Mouse (Mus musculus) thymus, adult 2 months (tissue): ENCODE data around the gene Gramd4. TPM values are rescaled to one million over a fixed set of nuclear protein-coding genes. Genes with fewer than 3 reads are reported as not detected.

Source experiments
- DNase-seq: peaks from one replicate; pipeline ENCODE4 v3.0.0; 2021
- H3K27ac ChIP-seq: fragments of 200-500 bp; 2 replicates; pipeline ENCODE4 v1.5.1; 2012; ENCODE audit warnings: low read length, control low read depth; ENCODE audit not compliant: control insufficient read depth, insufficient read depth
- H3K27me3 ChIP-seq: fragments of 200-500 bp; 2 replicates; pipeline ENCODE4 v1.6.1; 2012; ENCODE audit warnings: mild to moderate bottlenecking, low read length, moderate library complexity, mixed read lengths; ENCODE audit not compliant: control insufficient read depth, insufficient read depth
- H3K36me3 ChIP-seq: fragments of 200-500 bp; 2 replicates; pipeline ENCODE4 v1.6.1; 2012; ENCODE audit warnings: mild to moderate bottlenecking, low read length, moderate library complexity; ENCODE audit not compliant: control insufficient read depth, insufficient read depth
- H3K4me1 ChIP-seq: fragments of 200-500 bp; replicated peaks from 2 replicates; pipeline ENCODE4 v1.6.1; 2012; ENCODE audit warnings: low read length; ENCODE audit not compliant: control insufficient read depth, insufficient read depth
- H3K4me3 ChIP-seq: fragments of 200-500 bp; 2 replicates; pipeline ENCODE4 v1.5.1; 2012; ENCODE audit warnings: mild to moderate bottlenecking, low read length, control low read depth, moderate library complexity; ENCODE audit not compliant: control insufficient read depth, insufficient read depth
- CTCF ChIP-seq: fragments of 200-500 bp; IDR thresholded peaks from 2 replicates; pipeline ENCODE4 v1.5.1; 2012; ENCODE audit warnings: mild to moderate bottlenecking, control low read depth, low read length, moderate library complexity, borderline replicate concordance; ENCODE audit not compliant: control insufficient read depth, poor library complexity, insufficient read depth; ENCODE audit errors: extremely low read depth
- POLR2A ChIP-seq: fragments of 200-500 bp; IDR thresholded peaks from 2 replicates; pipeline ENCODE4 v1.6.1; 2012; ENCODE audit warnings: mild to moderate bottlenecking, low read length, control low read depth, moderate library complexity; ENCODE audit not compliant: control insufficient read depth, poor library complexity, insufficient read depth; ENCODE audit errors: extremely low read depth
- WGBS: fragments of 180-500 bp; shearing (Covaris S2); methylation state at CpG from one replicate; pipeline ENCODE4 v1.1.7; 2018; 5-methylcytosine and 5-hydroxymethylcytosine counted together
- polyA plus RNA-seq: library from polyadenylated mRNA; depleted of rRNA; stranded (reverse); fragments of >200 nt; gene quantifications from 2 replicates; pipeline ENCODE4 v1.2.3, GENCODE M21; 2012

Gene Gramd4
- polyA plus RNA-seq, 1 experiment = 37.1 TPM

- Histone ChIP-seq H3K4me3 (no peak overlapping the region), H3K27me3 (no peaks in the 10 kb centered on the region), H3K27ac (no peak overlapping the region), H3K36me3 (peaks cover 90% of the 10 kb centered on the region), H3K4me1 (no peaks in the 10 kb centered on the region)
- WGBS = 97% methylated on average over 8 of the region's 8 CpGs
- TF ChIP-seq POLR2A = no peak
- TF ChIP-seq CTCF = no peak
- DNase-seq = no peak
Observed at GRCm38 (mm10) chr15:86146922-86147321, 89.4 kb downstream of the Gramd4 start.

GRCm38 (mm10) chr15:86150593-86150992 lies 93.1 kb downstream of the Gramd4 start:
- Histone ChIP-seq H3K27ac (no peak overlapping the region), H3K4me3 (no peak overlapping the region), H3K4me1 (no peaks in the 10 kb centered on the region), H3K27me3 (no peaks in the 10 kb centered on the region), H3K36me3 (peaks cover 79% of the 10 kb centered on the region)
- WGBS = 98% methylated on average over 4 of the region's 4 CpGs
- no peak for DNase-seq
- TF ChIP-seq POLR2A = no peak
- no peak for TF ChIP-seq CTCF

- H3K4me3 ChIP-seq = no peak overlapping the region
- peaks cover 68% of the 10 kb centered on the region for H3K36me3 ChIP-seq
- H3K4me1 ChIP-seq = no peaks in the 10 kb centered on the region
- TF ChIP-seq POLR2A (no peak), CTCF (no peak)
- 96% methylated on average over 12 of the region's 12 CpGs for WGBS
- no peak for DNase-seq
- H3K27ac ChIP-seq = no peak overlapping the region
- H3K27me3 ChIP-seq = no peaks in the 10 kb centered on the region
Observed at GRCm38 (mm10) chr15:86153481-86153960, 96.0 kb downstream of the Gramd4 start.

DNA sequence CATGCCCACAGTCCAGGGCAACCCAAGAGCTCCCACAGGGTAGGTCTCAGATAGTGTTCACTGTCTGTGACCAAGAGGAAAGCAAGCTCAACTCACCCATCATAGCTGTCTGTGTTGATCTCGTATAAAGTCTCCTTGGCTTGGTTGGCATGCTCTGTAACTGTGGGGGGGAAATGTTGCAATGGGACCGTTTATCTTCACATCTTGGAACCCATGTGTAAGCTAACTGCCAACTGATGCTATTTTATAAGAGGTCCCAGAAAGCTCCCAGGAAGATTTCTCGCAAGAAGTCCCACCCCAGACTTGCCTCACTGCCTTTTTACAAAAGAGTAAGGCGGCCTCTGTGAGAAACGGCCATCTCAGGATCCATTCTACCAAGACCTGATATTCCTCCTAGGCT lies 99.0 kb downstream of the Gramd4 start:
- TF ChIP-seq POLR2A (no peak), CTCF (no peak)
- no peak for DNase-seq
- Histone ChIP-seq H3K27ac (no peak overlapping the region), H3K27me3 (no peaks in the 10 kb centered on the region), H3K4me3 (no peak overlapping the region), H3K4me1 (no peaks in the 10 kb centered on the region), H3K36me3 (peaks cover 53% of the 10 kb centered on the region)
- WGBS = 94% methylated on average over 5 of the region's 5 CpGs

DNA sequence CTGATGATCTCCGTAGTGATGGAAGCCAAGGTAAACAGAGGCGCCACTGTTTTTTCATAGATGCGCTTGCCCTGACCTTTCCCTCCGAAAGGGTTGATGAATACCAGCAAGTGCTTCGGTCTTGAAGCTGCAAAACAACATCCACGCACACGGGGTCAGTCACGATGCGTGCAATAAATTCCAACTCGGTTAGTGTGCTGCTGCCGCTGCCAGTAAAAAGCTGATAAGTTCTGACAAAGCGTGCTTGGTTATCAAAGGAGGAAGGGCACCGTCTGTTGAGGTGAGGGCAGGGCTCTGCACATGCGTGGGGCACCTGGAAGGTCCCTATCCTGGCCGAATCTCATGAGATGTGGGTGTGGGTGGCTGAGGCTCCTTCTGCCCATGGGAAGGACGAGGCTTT lies 101.6 kb downstream of the Gramd4 start:
- Histone ChIP-seq H3K27ac (no peak overlapping the region), H3K27me3 (no peaks in the 10 kb centered on the region), H3K4me3 (no peak overlapping the region), H3K36me3 (peaks cover 67% of the 10 kb centered on the region), H3K4me1 (no peaks in the 10 kb centered on the region)
- no peak for TF ChIP-seq POLR2A
- TF ChIP-seq CTCF = no peak
- DNase-seq = no peak
- WGBS = 93% methylated on average over 16 of the region's 16 CpGs

- 92% methylated on average over 5 of the region's 5 CpGs for WGBS
- Histone ChIP-seq H3K27me3 (no peaks in the 10 kb centered on the region), H3K4me3 (no peak overlapping the region), H3K27ac (no peak overlapping the region), H3K4me1 (no peaks in the 10 kb centered on the region), H3K36me3 (peaks cover 67% of the 10 kb centered on the region)
- peak; percentile 20 for DNase-seq
- TF ChIP-seq CTCF (no peak), POLR2A (no peak)
Observed at GRCm38 (mm10) chr15:86159719-86160118, 102.2 kb downstream of the Gramd4 start.

GRCm38 (mm10) chr15:86160906-86161305 lies 103.4 kb downstream of the Gramd4 start:
- Histone ChIP-seq H3K4me1 (no peaks in the 10 kb centered on the region), H3K36me3 (peaks cover 62% of the 10 kb centered on the region), H3K27me3 (no peaks in the 10 kb centered on the region), H3K4me3 (no peak overlapping the region), H3K27ac (no peak overlapping the region)
- TF ChIP-seq CTCF = no peak
- WGBS = 95% methylated on average over 10 of the region's 10 CpGs
- DNase-seq = no peak
